Mouse (Mus musculus) testis, postnatal 14 days (tissue): ENCODE measurements around the gene Cfap54.
A peak's percentile ranks its signal among the peaks of the same experiment; 100 is the strongest.

ENCODE experiments used
- DNase-seq: peaks from one replicate; pipeline ENCODE4 v3.0.0; 2021; ENCODE audit warnings: low spot score

Gene Cfap54

GRCm38 (mm10) chr10:93081133-93081779 is at the start of gene Cfap54:
Cfap54 (minus strand) TSS chr10:93081618.
- DNase-seq = peak; percentile 89

GRCm38 (mm10) chr10:93130456-93130940 is 49.1 kb upstream of the Cfap54 start:
- DNase-seq = no peak

GRCm38 (mm10) chr10:93129904-93130455 is 48.6 kb upstream of the Cfap54 start:
- DNase-seq = no peak

GRCm38 (mm10) chr10:93129345-93129744 is 47.9 kb upstream of the Cfap54 start:
- no peak for DNase-seq

- DNase-seq = no peak
Observed at GRCm38 (mm10) chr10:93128566-93128965, 47.1 kb upstream of the Cfap54 start.

- DNase-seq = no peak
Observed at GRCm38 (mm10) chr10:93126025-93126424, 44.6 kb upstream of the Cfap54 start.

GRCm38 (mm10) chr10:93123957-93124613 is 42.7 kb upstream of the Cfap54 start:
- DNase-seq = no peak

- DNase-seq = no peak
Observed at GRCm38 (mm10) chr10:93123310-93123709, 41.9 kb upstream of the Cfap54 start.

- DNase-seq = no peak
Observed at GRCm38 (mm10) chr10:93122399-93123184, 41.2 kb upstream of the Cfap54 start.

- no peak for DNase-seq
Observed at GRCm38 (mm10) chr10:93121262-93121860, 39.9 kb upstream of the Cfap54 start.

GRCm38 (mm10) chr10:93119809-93120208 is 38.4 kb upstream of the Cfap54 start:
- DNase-seq = no peak

GRCm38 (mm10) chr10:93116636-93117035 is 35.2 kb upstream of the Cfap54 start:
- DNase-seq = no peak

- no peak for DNase-seq
Observed at GRCm38 (mm10) chr10:93115743-93116142, 34.3 kb upstream of the Cfap54 start.

- no peak for DNase-seq
Observed at GRCm38 (mm10) chr10:93114782-93115181, 33.4 kb upstream of the Cfap54 start.

- no peak for DNase-seq
Observed at GRCm38 (mm10) chr10:93113968-93114367, 32.5 kb upstream of the Cfap54 start.

- no peak for DNase-seq
Observed at GRCm38 (mm10) chr10:93112021-93112420, 30.6 kb upstream of the Cfap54 start.

GRCm38 (mm10) chr10:93111412-93111811 is 30.0 kb upstream of the Cfap54 start:
- DNase-seq = no peak

GRCm38 (mm10) chr10:93105358-93105757 is 23.9 kb upstream of the Cfap54 start:
- DNase-seq = no peak

- no peak for DNase-seq
Observed at GRCm38 (mm10) chr10:93104357-93104756, 22.9 kb upstream of the Cfap54 start.

- no peak for DNase-seq
Observed at GRCm38 (mm10) chr10:93103676-93104075, 22.3 kb upstream of the Cfap54 start.

GRCm38 (mm10) chr10:93102321-93102720 is 20.9 kb upstream of the Cfap54 start:
- DNase-seq = no peak

GRCm38 (mm10) chr10:93098211-93098805 is 16.9 kb upstream of the Cfap54 start:
- no peak for DNase-seq
